Mouse (Mus musculus) R1 (cell line): ENCODE data around the gene Gm9821.

Experiments used
- DNase-seq: peaks from one replicate; pipeline ENCODE4 v3.0.0-alpha.2; 2018; ENCODE audit warnings: low read depth, low spot score

Gene Gm9821

DNA sequence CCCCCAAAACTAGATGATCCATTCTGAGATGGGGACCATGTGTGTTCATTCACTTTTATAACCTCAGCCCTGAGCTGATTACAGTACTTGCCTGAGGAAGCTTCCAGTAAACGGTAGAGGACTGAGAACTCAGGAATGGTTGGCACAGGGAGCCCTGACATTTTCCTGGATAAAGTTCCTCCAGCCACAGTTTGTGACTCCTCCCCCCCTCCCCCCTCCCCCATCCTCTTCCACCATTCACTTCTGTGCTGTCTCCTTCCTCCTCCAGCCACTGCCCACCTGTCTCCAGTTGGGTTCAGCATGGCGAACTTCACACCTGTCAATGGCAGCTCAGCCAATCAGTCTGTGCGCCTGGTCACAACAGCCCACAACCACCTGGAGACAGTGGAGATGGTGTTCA is 18.6 kb upstream of the Gm9821 start, which contains the start of gene Chrm4:
Gene Chrm4, plus strand, starts transcription at position 301 of the 400 bp plus-strand sequence.
- DNase-seq, result no peak

DNA sequence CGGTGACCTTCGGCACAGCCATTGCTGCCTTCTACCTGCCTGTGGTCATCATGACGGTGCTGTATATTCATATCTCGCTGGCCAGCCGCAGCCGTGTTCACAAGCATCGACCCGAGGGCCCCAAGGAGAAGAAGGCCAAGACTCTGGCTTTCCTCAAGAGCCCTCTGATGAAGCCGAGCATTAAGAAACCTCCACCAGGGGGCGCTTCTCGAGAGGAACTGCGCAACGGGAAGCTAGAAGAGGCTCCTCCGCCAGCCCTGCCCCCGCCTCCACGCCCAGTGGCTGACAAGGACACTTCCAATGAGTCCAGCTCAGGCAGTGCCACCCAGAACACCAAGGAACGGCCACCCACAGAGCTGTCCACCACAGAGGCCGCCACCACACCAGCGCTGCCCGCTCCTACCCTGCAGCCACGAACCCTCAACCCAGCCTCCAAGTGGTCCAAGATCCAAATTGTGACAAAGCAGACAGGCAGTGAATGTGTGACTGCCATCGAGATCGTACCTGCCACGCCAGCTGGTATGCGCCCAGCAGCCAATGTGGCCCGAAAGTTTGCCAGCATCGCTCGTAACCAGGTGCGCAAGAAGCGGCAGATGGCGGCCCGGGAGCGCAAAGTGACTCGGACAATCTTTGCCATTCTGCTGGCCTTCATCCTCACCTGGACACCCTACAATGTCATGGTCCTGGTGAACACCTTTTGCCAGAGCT is 17.5 kb upstream of the Gm9821 start:
- peak; percentile 90 for DNase-seq

DNA sequence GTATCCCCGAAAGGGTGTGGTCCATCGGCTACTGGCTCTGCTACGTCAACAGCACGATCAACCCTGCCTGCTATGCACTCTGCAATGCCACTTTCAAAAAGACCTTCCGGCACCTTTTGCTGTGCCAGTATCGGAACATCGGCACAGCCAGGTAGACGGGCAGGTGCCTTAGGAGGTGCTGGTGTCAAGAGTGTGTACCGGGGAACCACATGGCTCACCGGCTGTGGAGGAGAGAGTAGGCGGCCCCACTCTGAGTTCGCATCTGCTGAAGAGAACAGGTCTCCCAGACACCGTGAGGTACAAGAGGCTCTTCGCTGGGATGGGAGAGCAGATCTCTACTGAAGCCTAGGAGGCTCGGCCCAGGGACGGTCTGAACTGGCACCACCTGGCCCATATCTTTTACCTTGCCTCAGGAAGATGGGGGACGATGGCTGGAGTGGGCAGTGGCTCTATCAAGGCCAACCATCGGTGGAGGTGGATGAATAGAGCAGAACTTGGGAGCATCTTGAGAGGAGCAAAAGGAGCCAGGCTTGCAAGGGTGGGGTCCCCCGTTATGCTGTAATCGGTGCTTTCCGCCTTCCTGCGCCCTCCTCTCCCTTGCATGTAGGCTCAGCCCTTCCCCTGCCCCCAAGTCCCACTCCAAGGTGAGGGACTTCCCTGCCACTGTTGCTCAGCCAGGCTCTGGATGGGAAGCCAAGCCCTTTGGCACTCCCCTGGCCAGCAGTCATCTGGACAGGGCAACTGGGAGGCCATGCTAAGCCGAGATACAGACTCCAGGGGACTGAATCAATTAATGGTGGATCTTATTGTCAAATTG is 16.8 kb upstream of the Gm9821 start:
- DNase-seq, result no peak

DNA sequence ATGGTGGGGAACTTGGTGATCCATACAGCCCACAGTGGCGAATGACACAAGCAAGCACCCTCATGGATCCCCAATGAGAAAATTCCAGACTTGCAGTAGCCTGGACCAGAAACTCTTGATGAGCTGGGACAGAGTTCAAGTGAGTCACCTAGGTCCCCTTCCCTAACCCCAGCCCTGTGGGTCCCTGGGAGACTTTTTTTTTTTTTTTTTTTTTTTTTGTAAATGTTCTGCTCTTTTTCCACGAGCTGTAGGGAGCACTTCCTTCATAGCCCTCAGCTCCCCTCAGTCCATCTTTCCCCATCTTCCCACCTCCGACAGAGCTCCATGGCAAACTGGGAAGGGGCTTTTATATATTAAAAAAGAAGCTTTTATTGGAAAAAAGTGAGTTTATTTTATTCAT is 16.0 kb upstream of the Gm9821 start:
- no peak for DNase-seq

- DNase-seq, result peak; percentile 89
Observed at GRCm38 (mm10) chr2:91929936-91930335, 15.6 kb upstream of the Gm9821 start.

GRCm38 (mm10) chr2:91930761-91931291 is 14.7 kb upstream of the Gm9821 start:
- peak; percentile 25 for DNase-seq

- peak; percentile 93 for DNase-seq
Observed at GRCm38 (mm10) chr2:91931328-91932159, 14.0 kb upstream of the Gm9821 start.

GRCm38 (mm10) chr2:91932160-91932711 is 13.3 kb upstream of the Gm9821 start, which contains the start of gene Mdk:
Gene Mdk (minus strand): TSS chr2:91932297.
- DNase-seq, result peak; percentile 96

- no peak for DNase-seq
Observed at GRCm38 (mm10) chr2:91932737-91933350, 12.7 kb upstream of the Gm9821 start.

GRCm38 (mm10) chr2:91933471-91933870 is 12.0 kb upstream of the Gm9821 start:
- peak; percentile 52 for DNase-seq

GRCm38 (mm10) chr2:91934016-91934415 is 11.5 kb upstream of the Gm9821 start:
- DNase-seq, result no peak

GRCm38 (mm10) chr2:91934826-91935525 is 10.5 kb upstream of the Gm9821 start:
- DNase-seq, result no peak

DNA sequence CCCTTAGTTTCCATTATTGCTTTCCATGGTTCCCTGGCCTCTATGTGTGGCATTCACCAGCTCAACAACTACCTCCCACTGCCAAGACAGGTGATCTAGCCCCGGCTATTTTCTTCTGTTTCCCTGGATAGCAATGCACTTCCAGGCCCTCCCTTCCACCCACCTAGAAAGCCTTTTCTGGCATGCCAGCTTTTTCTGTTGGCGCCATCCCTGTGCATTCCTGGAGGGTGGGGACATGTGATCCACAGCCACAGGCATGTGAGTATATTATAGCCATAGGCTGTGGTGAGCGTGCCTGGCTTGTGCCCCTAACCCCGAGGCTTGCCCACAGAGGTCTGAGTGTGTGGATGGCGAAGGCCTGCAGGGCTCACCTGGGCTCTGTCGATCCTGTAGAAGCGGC is 9.3 kb upstream of the Gm9821 start:
- DNase-seq, result no peak

DNA sequence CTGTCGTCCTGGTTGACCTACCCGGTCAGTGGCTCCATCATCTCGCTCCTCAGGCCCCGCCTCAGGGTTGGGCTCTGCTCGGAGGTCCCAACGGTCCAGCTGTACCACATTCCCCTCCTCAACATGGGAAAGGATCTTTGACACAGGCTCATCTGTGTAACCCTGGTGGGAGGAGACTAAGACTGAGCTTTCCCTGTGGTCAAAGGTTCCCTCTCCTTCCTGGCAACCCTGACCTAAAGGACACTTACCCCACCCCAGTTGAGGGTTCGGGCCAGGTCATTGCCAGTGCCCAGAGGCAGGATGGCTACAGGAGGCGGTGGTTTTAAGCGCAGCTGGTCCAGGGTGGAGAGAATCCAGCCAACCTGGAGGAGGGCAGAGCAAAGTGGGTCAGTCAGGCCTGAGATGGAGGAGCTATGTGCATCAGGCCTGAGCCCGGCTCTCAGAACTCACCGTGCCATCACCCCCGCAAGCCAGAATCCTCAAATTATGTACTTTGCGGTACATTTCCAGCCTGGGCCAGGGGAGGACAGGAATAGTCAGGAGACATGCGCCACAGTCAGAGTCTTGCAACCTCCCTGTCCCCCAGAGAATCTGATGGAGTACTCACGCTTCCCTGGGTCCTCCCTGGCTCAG is 6.1 kb upstream of the Gm9821 start:
- DNase-seq, result no peak

DNA sequence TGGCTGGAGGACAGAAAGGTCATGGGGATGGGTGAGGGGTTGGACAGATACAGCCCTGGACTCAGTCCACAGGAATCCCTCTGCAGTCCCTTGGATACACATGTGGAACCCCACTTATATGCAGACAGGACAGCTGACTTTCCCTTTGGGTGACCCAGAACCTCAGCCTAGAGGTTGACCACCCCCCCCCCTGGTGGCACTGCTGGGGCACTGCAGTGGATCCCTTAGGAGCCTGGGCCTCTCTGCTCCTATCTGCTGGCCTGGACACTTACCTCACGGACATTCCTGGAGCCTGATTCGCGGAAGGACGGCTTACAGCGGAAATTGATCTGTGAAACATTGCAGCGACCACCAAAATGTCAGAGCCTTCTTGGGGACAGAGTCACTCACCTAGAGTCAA is 3.1 kb upstream of the Gm9821 start:
- peak; percentile 29 for DNase-seq

GRCm38 (mm10) chr2:91944170-91944950 is 1.1 kb upstream of the Gm9821 start:
- peak; percentile 75 for DNase-seq

DNA sequence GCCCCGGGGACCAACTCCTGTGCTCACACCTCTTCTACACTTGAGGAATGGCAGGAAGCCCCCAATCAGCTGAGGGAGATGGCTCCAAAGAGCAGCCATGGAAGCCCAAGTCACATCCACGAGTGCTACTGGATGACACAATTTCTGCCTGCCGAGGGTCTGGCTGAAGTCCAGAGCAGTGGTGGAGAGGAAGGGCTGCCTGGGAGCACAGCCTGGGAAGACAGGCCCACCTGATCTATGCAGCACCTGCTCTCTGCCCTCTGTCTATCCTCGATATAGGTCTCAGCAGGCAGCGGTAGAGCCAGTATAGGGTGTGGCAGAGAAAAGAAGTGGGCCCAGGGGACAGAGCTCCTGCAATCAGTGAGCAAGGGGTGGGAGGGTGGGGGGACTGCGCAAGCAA is 1.3 kb downstream of the Gm9821 start:
- no peak for DNase-seq

GRCm38 (mm10) chr2:91947397-91948150 is 2.1 kb downstream of the Gm9821 start:
- DNase-seq, result no peak
